Mouse (Mus musculus) testis, adult 2 months (tissue): ENCODE results near the gene Acot11. TPM values are rescaled to one million over a fixed set of nuclear protein-coding genes. Genes with fewer than 3 reads are reported as not detected.
"Not testable (repeated sequence)": the region's sequence is repeated elsewhere in the genome, so short reads cannot be mapped to it uniquely, and the experiment has no call there.

Experiments used
- H3K27ac ChIP-seq: fragments of 200-500 bp; 2 replicates; pipeline ENCODE4 v1.5.1; 2012; ENCODE audit warnings: low read depth, low read length; ENCODE audit not compliant: control insufficient read depth, insufficient read depth
- H3K27me3 ChIP-seq: fragments of 200-500 bp; 2 replicates; pipeline ENCODE4 v1.6.1; 2012; ENCODE audit warnings: mild to moderate bottlenecking, low read length, moderate library complexity; ENCODE audit not compliant: control insufficient read depth, insufficient read depth
- H3K36me3 ChIP-seq: fragments of 200-500 bp; 2 replicates; pipeline ENCODE4 v1.6.1; 2012; ENCODE audit warnings: mild to moderate bottlenecking, low read length; ENCODE audit not compliant: control insufficient read depth, insufficient read depth
- H3K4me1 ChIP-seq: fragments of 200-500 bp; 2 replicates; pipeline ENCODE4 v1.6.1; 2012; ENCODE audit warnings: low read length; ENCODE audit not compliant: control insufficient read depth, insufficient read depth
- H3K4me3 ChIP-seq: fragments of 200-500 bp; 2 replicates; pipeline ENCODE4 v1.5.1; 2012; ENCODE audit warnings: low read depth, mild to moderate bottlenecking, low read length, moderate library complexity, mixed read lengths; ENCODE audit not compliant: control insufficient read depth
- CTCF ChIP-seq: fragments of 200-500 bp; IDR thresholded peaks from 2 replicates; pipeline ENCODE4 v1.5.1; 2012; ENCODE audit warnings: low read depth, mild to moderate bottlenecking, inconsistent platforms, low read length, moderate library complexity; ENCODE audit not compliant: control insufficient read depth, insufficient read depth, insufficient replicate concordance
- POLR2A ChIP-seq: fragments of 200-500 bp; IDR thresholded peaks from 2 replicates; pipeline ENCODE4 v1.6.1; 2012; ENCODE audit warnings: low read depth, mild to moderate bottlenecking, inconsistent platforms, low read length, moderate library complexity; ENCODE audit not compliant: control insufficient read depth
- polyA plus RNA-seq: library from polyadenylated mRNA; depleted of rRNA; stranded (reverse); fragments of >200 nt; gene quantifications from 2 replicates; pipeline ENCODE4 v1.2.3, GENCODE M21; 2012

Gene Acot11
- polyA plus RNA-seq, 1 experiment: 0.93 TPM

- TF ChIP-seq CTCF (no peak), POLR2A (no peak)
- no peaks in the 10 kb centered on the region for H3K36me3 ChIP-seq
- no peak overlapping the region for H3K4me3 ChIP-seq
- H3K27me3 ChIP-seq: no peaks in the 10 kb centered on the region
- H3K27ac ChIP-seq: no peak overlapping the region
- H3K4me1 ChIP-seq: peaks cover 3% of the 10 kb centered on the region
Measured at GRCm38 (mm10) chr4:106784806-106785205, 20.0 kb downstream of the Acot11 start.

GRCm38 (mm10) chr4:106783137-106783536 is 21.7 kb downstream of the Acot11 start:
- Histone ChIP-seq H3K4me1 (peaks cover 5% of the 10 kb centered on the region), H3K27me3 (no peaks in the 10 kb centered on the region), H3K4me3 (no peak overlapping the region), H3K27ac (no peak overlapping the region), H3K36me3 (no peaks in the 10 kb centered on the region)
- TF ChIP-seq POLR2A (no peak), CTCF (no peak)

- Histone ChIP-seq H3K27ac (no peak overlapping the region), H3K36me3 (no peaks in the 10 kb centered on the region), H3K27me3 (no peaks in the 10 kb centered on the region), H3K4me3 (no peak overlapping the region), H3K4me1 (peaks cover 4% of the 10 kb centered on the region)
- TF ChIP-seq POLR2A (no peak), CTCF (no peak)
Measured at GRCm38 (mm10) chr4:106780045-106780444, 24.8 kb downstream of the Acot11 start.

GRCm38 (mm10) chr4:106778116-106778788 is 26.5 kb downstream of the Acot11 start:
- peaks cover 4% of the 10 kb centered on the region for H3K4me1 ChIP-seq

GRCm38 (mm10) chr4:106776998-106777397 is 27.8 kb downstream of the Acot11 start:
- Histone ChIP-seq H3K27me3 (no peaks in the 10 kb centered on the region), H3K4me3 (no peak overlapping the region), H3K4me1 (peaks cover 4% of the 10 kb centered on the region), H3K27ac (no peak overlapping the region), H3K36me3 (no peaks in the 10 kb centered on the region)
- TF ChIP-seq POLR2A (no peak), CTCF (no peak)

More at GRCm38 (mm10) chr4:106778116-106778788, 26.5 kb downstream of the Acot11 start:
- Histone ChIP-seq H3K4me3 (no peak overlapping the region), H3K36me3 (no peaks in the 10 kb centered on the region), H3K27me3 (no peaks in the 10 kb centered on the region), H3K27ac (no peak overlapping the region)
- TF ChIP-seq CTCF (no peak), POLR2A (no peak)

- H3K4me3 ChIP-seq, H3K4me1 ChIP-seq, H3K27me3 ChIP-seq, H3K36me3 ChIP-seq, H3K27ac ChIP-seq: not testable (repeated sequence)
Measured at GRCm38 (mm10) chr4:106775767-106776166, 29.0 kb downstream of the Acot11 start.

GRCm38 (mm10) chr4:106772558-106772957 is 32.2 kb downstream of the Acot11 start:
- H3K4me1 ChIP-seq: peaks cover 6% of the 10 kb centered on the region; the same call in 1 of the 2 replicates
- H3K27ac ChIP-seq: no peak overlapping the region
- H3K36me3 ChIP-seq: no peaks in the 10 kb centered on the region
- H3K27me3 ChIP-seq: no peaks in the 10 kb centered on the region
- TF ChIP-seq POLR2A (no peak), CTCF (no peak)
- no peak overlapping the region for H3K4me3 ChIP-seq
